Mouse (Mus musculus): ENCODE results near the gene Dock9.
"Not testable (repeated sequence)": the region's sequence is repeated elsewhere in the genome, so short reads cannot be mapped to it uniquely, and the experiment has no call there.

The Dock9 gene

GRCm38 (mm10) chr14:121697143-121697680, 100.4 kb downstream of the Dock9 start:
- DNase-seq: no peak

- no peak for DNase-seq
Measured at GRCm38 (mm10) chr14:121696429-121697118, 101.1 kb downstream of the Dock9 start.

GRCm38 (mm10) chr14:121694706-121695105, 102.9 kb downstream of the Dock9 start:
- DNase-seq: no peak

- DNase-seq: no peak
Measured at GRCm38 (mm10) chr14:121693991-121694594, 103.5 kb downstream of the Dock9 start.

- DNase-seq: not testable (repeated sequence)
Measured at GRCm38 (mm10) chr14:121689649-121690048, 108.0 kb downstream of the Dock9 start.

GRCm38 (mm10) chr14:121688175-121688574, 109.5 kb downstream of the Dock9 start:
- DNase-seq: no peak

GRCm38 (mm10) chr14:121687274-121687673, 110.4 kb downstream of the Dock9 start:
- no peak for DNase-seq

- DNase-seq: no peak
Measured at GRCm38 (mm10) chr14:121678913-121679312, 118.7 kb downstream of the Dock9 start.

GRCm38 (mm10) chr14:121678445-121678844, 119.2 kb downstream of the Dock9 start:
- no peak for DNase-seq

GRCm38 (mm10) chr14:121676596-121677330, 120.9 kb downstream of the Dock9 start:
- DNase-seq: no peak

- no peak for DNase-seq
Measured at GRCm38 (mm10) chr14:121676121-121676591, 121.5 kb downstream of the Dock9 start.

GRCm38 (mm10) chr14:121675579-121675978, 122.1 kb downstream of the Dock9 start:
- no peak for DNase-seq

GRCm38 (mm10) chr14:121675146-121675545, 122.5 kb downstream of the Dock9 start:
- DNase-seq: no peak

- no peak for DNase-seq
Measured at GRCm38 (mm10) chr14:121670016-121670415, 127.6 kb downstream of the Dock9 start.

- DNase-seq: no peak
Measured at GRCm38 (mm10) chr14:121666641-121667274, 130.9 kb downstream of the Dock9 start.

- no peak for DNase-seq
Measured at GRCm38 (mm10) chr14:121665693-121666273, 131.9 kb downstream of the Dock9 start.

- no peak for DNase-seq
Measured at GRCm38 (mm10) chr14:121663913-121664312, 133.7 kb downstream of the Dock9 start.

GRCm38 (mm10) chr14:121660918-121661317, 136.7 kb downstream of the Dock9 start:
- no peak for DNase-seq

- DNase-seq: no peak
Measured at GRCm38 (mm10) chr14:121660167-121660894, 137.3 kb downstream of the Dock9 start.

- no peak for DNase-seq
Measured at GRCm38 (mm10) chr14:121659061-121659824, 138.4 kb downstream of the Dock9 start.

GRCm38 (mm10) chr14:121658537-121658936, 139.1 kb downstream of the Dock9 start:
- no peak for DNase-seq

Data from spleen, adult 18-20 months (tissue).